Mouse (Mus musculus) liver, embryonic 12.5 days (tissue): Measurements from ENCODE around the gene Adra1d. TPM values are rescaled to one million over a fixed set of nuclear protein-coding genes. Genes with fewer than 3 reads are reported as not detected.

Experiments used
- ATAC-seq: fragments of 200-750 bp; cut with Nextera tagmentation; 2 replicates; pipeline ENCODE4 v1.8.0; 2017; ENCODE audit warnings: moderate number of reproducible peaks, mild to moderate bottlenecking, moderate library complexity
- H3K27ac ChIP-seq: fragments of 300-500 bp; sonication (generic); 2 replicates; pipeline ENCODE4 v1.5.1; 2016; ENCODE audit warnings: mild to moderate bottlenecking
- H3K27me3 ChIP-seq: fragments of 300-500 bp; sonication (generic); replicated peaks from 2 replicates; pipeline ENCODE4 v1.6.1; 2016; ENCODE audit warnings: mild to moderate bottlenecking, moderate library complexity
- H3K36me3 ChIP-seq: fragments of 300-500 bp; sonication (generic); 2 replicates; pipeline ENCODE4 v1.6.1; 2016; ENCODE audit warnings: mild to moderate bottlenecking, moderate library complexity
- H3K4me1 ChIP-seq: fragments of 300-500 bp; sonication (generic); 2 replicates; pipeline ENCODE4 v1.6.1; 2016
- H3K4me2 ChIP-seq: fragments of 300-500 bp; sonication (generic); 2 replicates; pipeline ENCODE4 v1.6.1; 2016; ENCODE audit warnings: mild to moderate bottlenecking, moderate library complexity
- H3K4me3 ChIP-seq: fragments of 300-500 bp; sonication (generic); 2 replicates; pipeline ENCODE4 v1.5.1; 2016; ENCODE audit warnings: mild to moderate bottlenecking, moderate library complexity
- H3K9ac ChIP-seq: fragments of 300-500 bp; sonication (generic); 2 replicates; pipeline ENCODE4 v1.6.1; 2016; ENCODE audit warnings: mild to moderate bottlenecking, moderate library complexity
- H3K9me3 ChIP-seq: fragments of 300-500 bp; sonication (generic); replicated peaks from 2 replicates; pipeline ENCODE4 v1.6.1; 2016; ENCODE audit warnings: mild to moderate bottlenecking, moderate library complexity
- WGBS: fragments of 180-500 bp; shearing (Covaris S2); methylation state at CpG from one replicate; pipeline ENCODE4 v1.1.7; 2016; ENCODE audit not compliant: insufficient replicate concordance; 5-methylcytosine and 5-hydroxymethylcytosine counted together
- polyA plus RNA-seq: library from polyadenylated mRNA; unstranded; fragments of >200 nt; fragmentation: Nextera tagmentation; extraction: Ambion mirVana; gene quantifications from 2 replicates; pipeline ENCODE4 v1.2.1, GENCODE M21; 2016

The Adra1d gene
- polyA plus RNA-seq, 1 experiment from 2014 or later: 1.3 TPM

- Histone ChIP-seq H3K9ac (0 out of 2 replicates have a peak overlapping the region, but pooled peaks have one; percentile 39), H3K9me3 (no peaks in the 10 kb centered on the region), H3K4me2 (peak overlapping the region; percentile 1; the same call in 1 of the 2 replicates), H3K27ac (peak overlapping the region; percentile 67), H3K4me1 (peaks cover 80% of the 10 kb centered on the region), H3K27me3 (0 out of 2 replicates have a peak, but pooled peaks cover 5% of the 10 kb centered on the region), H3K36me3 (peaks cover 25% of the 10 kb centered on the region), H3K4me3 (no peak overlapping the region)
- 23% methylated on average over 2 of the region's 2 CpGs for WGBS
- ATAC-seq: peak; percentile 62; the same call in 1 of the 2 replicates
Measured at GRCm38 (mm10) chr2:131508501-131508900, 53.6 kb downstream of the Adra1d start.

GRCm38 (mm10) chr2:131506358-131506757 lies 55.7 kb downstream of the Adra1d start:
- H3K36me3 ChIP-seq: peaks cover 12% of the 10 kb centered on the region; the same call in 1 of the 2 replicates
- 80% methylated on average over 3 of the region's 3 CpGs for WGBS
- no peak overlapping the region for H3K4me2 ChIP-seq
- H3K27me3 ChIP-seq: 0 out of 2 replicates have a peak, but pooled peaks cover 4% of the 10 kb centered on the region
- no peak overlapping the region for H3K9ac ChIP-seq
- no peak for ATAC-seq
- peaks cover 85% of the 10 kb centered on the region for H3K4me1 ChIP-seq
- no peaks in the 10 kb centered on the region for H3K9me3 ChIP-seq
- no peak overlapping the region for H3K4me3 ChIP-seq
- no peak overlapping the region; the same call in 1 of the 2 replicates for H3K27ac ChIP-seq

- Histone ChIP-seq H3K9ac (no peak overlapping the region), H3K4me3 (no peak overlapping the region), H3K4me2 (no peak overlapping the region), H3K27ac (no peak overlapping the region), H3K27me3 (no peaks in the 10 kb centered on the region), H3K4me1 (peaks cover 92% of the 10 kb centered on the region), H3K9me3 (no peaks in the 10 kb centered on the region), H3K36me3 (peaks cover 8% of the 10 kb centered on the region; the same call in 1 of the 2 replicates)
- no peak for ATAC-seq
Measured at GRCm38 (mm10) chr2:131505431-131505830, 56.7 kb downstream of the Adra1d start.

- no peak for ATAC-seq
- Histone ChIP-seq H3K9ac (no peak overlapping the region), H3K27ac (peak overlapping the region; percentile 10; the same call in 1 of the 2 replicates), H3K4me2 (no peak overlapping the region), H3K4me1 (peaks cover 92% of the 10 kb centered on the region), H3K4me3 (no peak overlapping the region), H3K36me3 (peaks cover 17% of the 10 kb centered on the region), H3K27me3 (no peaks in the 10 kb centered on the region), H3K9me3 (no peaks in the 10 kb centered on the region)
- 64% methylated on average over 5 of the region's 5 CpGs for WGBS
Measured at GRCm38 (mm10) chr2:131502561-131502960, 59.5 kb downstream of the Adra1d start.

- WGBS: 61% methylated on average over 5 of the region's 5 CpGs
- no peaks in the 10 kb centered on the region for H3K9me3 ChIP-seq
- H3K27me3 ChIP-seq: no peaks in the 10 kb centered on the region
- peak overlapping the region; percentile 10; the same call in 1 of the 2 replicates for H3K27ac ChIP-seq
- H3K4me3 ChIP-seq: no peak overlapping the region
- no peak for ATAC-seq
- peaks cover 17% of the 10 kb centered on the region for H3K36me3 ChIP-seq
- H3K4me2 ChIP-seq: no peak overlapping the region
- H3K4me1 ChIP-seq: peaks cover 92% of the 10 kb centered on the region
- H3K9ac ChIP-seq: no peak overlapping the region
Measured at GRCm38 (mm10) chr2:131501886-131502285, 60.2 kb downstream of the Adra1d start.

GRCm38 (mm10) chr2:131499290-131499845 lies 62.7 kb downstream of the Adra1d start:
- H3K27ac ChIP-seq: peak overlapping the region; percentile 99
- no peaks in the 10 kb centered on the region for H3K9me3 ChIP-seq
- WGBS: 62% methylated on average over 5 of the region's 5 CpGs
- H3K4me2 ChIP-seq: peak overlapping the region; percentile 83
- H3K4me1 ChIP-seq: peaks cover 99% of the 10 kb centered on the region
- no peaks in the 10 kb centered on the region for H3K27me3 ChIP-seq
- H3K9ac ChIP-seq: peak overlapping the region; percentile 77
- no peak for ATAC-seq
- H3K4me3 ChIP-seq: no peak overlapping the region; the same call in 1 of the 2 replicates
- H3K36me3 ChIP-seq: peaks cover 10% of the 10 kb centered on the region

- no peak for ATAC-seq
- Histone ChIP-seq H3K27ac (peak overlapping the region; percentile 99), H3K9ac (peak overlapping the region; percentile 77), H3K9me3 (no peaks in the 10 kb centered on the region), H3K4me3 (peak overlapping the region; percentile 51), H3K4me1 (peaks cover 100% of the 10 kb centered on the region), H3K36me3 (peaks cover 9% of the 10 kb centered on the region; the same call in 1 of the 2 replicates), H3K4me2 (peak overlapping the region; percentile 83), H3K27me3 (no peaks in the 10 kb centered on the region)
- 62% methylated on average over 7 of the region's 7 CpGs for WGBS
Measured at GRCm38 (mm10) chr2:131498219-131498618, 63.9 kb downstream of the Adra1d start.

GRCm38 (mm10) chr2:131497224-131497856 lies 64.7 kb downstream of the Adra1d start:
- H3K4me3 ChIP-seq: peak overlapping the region; percentile 51
- peak overlapping the region; percentile 99 for H3K27ac ChIP-seq
- no peaks in the 10 kb centered on the region for H3K9me3 ChIP-seq
- ATAC-seq: peak; percentile 99
- H3K27me3 ChIP-seq: no peaks in the 10 kb centered on the region; the same call in 1 of the 2 replicates
- peaks cover 98% of the 10 kb centered on the region for H3K4me1 ChIP-seq
- peak overlapping the region; percentile 83 for H3K4me2 ChIP-seq
- peak overlapping the region; percentile 100 for H3K9ac ChIP-seq
- H3K36me3 ChIP-seq: peaks cover 9% of the 10 kb centered on the region; the same call in 1 of the 2 replicates
- 45% methylated on average over 4 of the region's 4 CpGs for WGBS

- Histone ChIP-seq H3K4me2 (peak overlapping the region; percentile 83), H3K36me3 (peaks cover 9% of the 10 kb centered on the region; the same call in 1 of the 2 replicates), H3K9me3 (no peaks in the 10 kb centered on the region), H3K4me3 (peak overlapping the region; percentile 36), H3K4me1 (peaks cover 89% of the 10 kb centered on the region), H3K9ac (peak overlapping the region; percentile 100), H3K27me3 (no peaks in the 10 kb centered on the region; the same call in 1 of the 2 replicates), H3K27ac (peak overlapping the region; percentile 99)
- ATAC-seq: no peak
- WGBS: 67% methylated on average over 5 of the region's 5 CpGs
Measured at GRCm38 (mm10) chr2:131496125-131496820, 65.8 kb downstream of the Adra1d start.
